ENCODE assay signal across 8 mouse cellular contexts in genomic region chr3:151293981-151294605, GRCm38 (mm10).
DNase-seq lines count a peak whose midpoint lies in the region; ATAC-seq and TF ChIP-seq lines count a peak whose summit lies in the region.

No protein-coding gene starts in this region.

- TF ChIP-seq CTCF in kidney, postnatal 0 days (IDR thresholded peaks at IDR 0.05; ENCODE audit: low read depth): no peak

- H3K4me3 ChIP-seq in heart, embryonic 12.5 days: no peak overlapping the region
- no peak overlapping the region for H3K4me3 ChIP-seq in kidney, postnatal 0 days (replicated peaks; ENCODE audit: low read depth, low read length)

- no peaks in the 10 kb centered on the region for H3K9me3 ChIP-seq in heart, embryonic 12.5 days (replicated peaks)
- H3K9me3 ChIP-seq in kidney, postnatal 0 days (replicated peaks; ENCODE audit: low read length): no peaks in the 10 kb centered on the region

- no peaks in the 10 kb centered on the region for H3K36me3 ChIP-seq in heart, embryonic 12.5 days
- H3K36me3 ChIP-seq in kidney, postnatal 0 days (ENCODE audit: insufficient read depth, low read length): no peaks in the 10 kb centered on the region

- ATAC-seq in heart, embryonic 12.5 days (ENCODE audit: insufficient number of reproducible peaks, low FRiP score): peak; percentile 73
- peak; percentile 69 for ATAC-seq in kidney, postnatal 0 days (replicated peaks; ENCODE audit: low FRiP score, low read depth)
- peak; percentile 86 for ATAC-seq in megakaryocyte, adult 5-6 weeks (ENCODE audit: poor library complexity, severe bottlenecking)

- H3K4me1 ChIP-seq in heart, embryonic 12.5 days (replicated peaks): 0 out of 2 replicates have a peak, but pooled peaks cover 4% of the 10 kb centered on the region
- no peaks in the 10 kb centered on the region for H3K4me1 ChIP-seq in kidney, postnatal 0 days (replicated peaks; ENCODE audit: insufficient read depth, low read length)

- no peak overlapping the region for H3K4me2 ChIP-seq in heart, embryonic 12.5 days
- H3K4me2 ChIP-seq in kidney, postnatal 0 days (ENCODE audit: low read length): no peak overlapping the region

- no peak overlapping the region for H3K9ac ChIP-seq in heart, embryonic 12.5 days
- no peak overlapping the region for H3K9ac ChIP-seq in kidney, postnatal 0 days (ENCODE audit: low read depth, low read length)

- H3K27ac ChIP-seq in heart, embryonic 12.5 days (ENCODE audit: poor library complexity, severe bottlenecking): no peak overlapping the region
- H3K27ac ChIP-seq in kidney, postnatal 0 days: peak overlapping the region; percentile 13; the same call in 1 of the 2 replicates

- no peaks in the 10 kb centered on the region for H3K27me3 ChIP-seq in heart, embryonic 12.5 days (replicated peaks)
- no peaks in the 10 kb centered on the region for H3K27me3 ChIP-seq in kidney, postnatal 0 days (ENCODE audit: insufficient read depth, low read length)

- WGBS in heart, embryonic 12.5 days: 39% methylated on average over 11 of the region's 11 CpGs
- 52% methylated on average over 11 of the region's 11 CpGs for WGBS in kidney, postnatal 0 days

- peak; percentile 64 to 84 for DNase-seq in adrenal gland, postnatal 36 days
- peak; percentile 70 to 71 for DNase-seq in cerebellum, postnatal 36 days
- peak; percentile 43 for DNase-seq in kidney, postnatal 0 days (ENCODE audit: low spot score)
- peak; percentile 40 for DNase-seq in thymus, postnatal 0 days (ENCODE audit: low spot score)
- DNase-seq in T-cell, adult 2 months (ENCODE audit: low spot score): no peak
- no peak for DNase-seq in spleen, postnatal 36 days (ENCODE audit: low spot score in 2 of 2)

Comparison
In these comparisons a context has a peak if more than half of its experiments do, and no peak if none do; other contexts are left out.
1. DNase-seq: peak in adrenal gland, postnatal 36 days (2 of 2), cerebellum, postnatal 36 days (2 of 2), kidney, postnatal 0 days (single experiment) and thymus, postnatal 0 days (single experiment); none in T-cell, adult 2 months (single experiment) and spleen, postnatal 36 days (0 of 2).
2. Peak in every context shown above with its lines, with median percentiles within 50 percentile points of each other: ATAC-seq.